Mouse (Mus musculus) spleen, adult 2 months (tissue): Measurements from ENCODE around the gene Afg3l1.

Experiments
- CTCF ChIP-seq: fragments of 200-500 bp; IDR thresholded peaks from 2 replicates; pipeline ENCODE4 v1.5.1; 2011; ENCODE audit warnings: mild to moderate bottlenecking, inconsistent platforms; ENCODE audit not compliant: insufficient read depth, insufficient read length, insufficient replicate concordance; ENCODE audit errors: extremely low read depth
- POLR2A ChIP-seq: fragments of 200-500 bp; IDR thresholded peaks from 2 replicates; pipeline ENCODE4 v1.6.1; 2011; ENCODE audit warnings: low read depth, low read length, inconsistent platforms

GRCm38 (mm10) chr8:123431616-123432365 lies 45.9 kb upstream of the Afg3l1 start:
- TF ChIP-seq CTCF (no peak), POLR2A (no peak)
